Mouse (Mus musculus) midbrain, embryonic 12.5 days (tissue): ENCODE measurements around the gene Lypd4. TPM values are rescaled to one million over a fixed set of nuclear protein-coding genes. Genes with fewer than 3 reads are reported as not detected.

Experiments
- ATAC-seq: fragments of 200-750 bp; cut with Nextera tagmentation; 2 replicates; pipeline ENCODE4 v1.8.0; 2017; ENCODE audit warnings: low read depth, moderate TSS enrichment, moderate library complexity; ENCODE audit not compliant: low FRiP score
- H3K27ac ChIP-seq: fragments of 300-500 bp; sonication (generic); replicated peaks from 2 replicates; pipeline ENCODE4 v1.5.1; 2016; ENCODE audit warnings: mild to moderate bottlenecking
- H3K27me3 ChIP-seq: fragments of 300-500 bp; sonication (generic); 2 replicates; pipeline ENCODE4 v1.6.1; 2016; ENCODE audit warnings: mild to moderate bottlenecking
- H3K36me3 ChIP-seq: fragments of 300-500 bp; sonication (generic); 2 replicates; pipeline ENCODE4 v1.6.1; 2016
- H3K4me1 ChIP-seq: fragments of 300-500 bp; sonication (generic); 2 replicates; pipeline ENCODE4 v1.6.1; 2016
- H3K4me2 ChIP-seq: fragments of 300-500 bp; sonication (generic); replicated peaks from 2 replicates; pipeline ENCODE4 v1.6.1; 2016; ENCODE audit warnings: mild to moderate bottlenecking, moderate library complexity
- H3K4me3 ChIP-seq: fragments of 300-500 bp; sonication (generic); 2 replicates; pipeline ENCODE4 v1.5.1; 2016; ENCODE audit warnings: mild to moderate bottlenecking
- H3K9ac ChIP-seq: fragments of 300-500 bp; sonication (generic); replicated peaks from 2 replicates; pipeline ENCODE4 v1.6.1; 2016; ENCODE audit warnings: mild to moderate bottlenecking, moderate library complexity
- H3K9me3 ChIP-seq: fragments of 300-500 bp; sonication (generic); 2 replicates; pipeline ENCODE4 v1.6.1; 2016; ENCODE audit warnings: mild to moderate bottlenecking
- whole genome bisulfite sequencing: fragments of 180-500 bp; shearing (Covaris S2); methylation state at CpG from one replicate; pipeline ENCODE4 v1.1.7; 2016; 5-methylcytosine and 5-hydroxymethylcytosine counted together
- polyA plus RNA-seq: library from polyadenylated mRNA; unstranded; fragments of >200 nt; fragmentation: Nextera tagmentation; extraction: Ambion mirVana; gene quantifications from 2 replicates; pipeline ENCODE4 v1.2.1, GENCODE M21; 2016

The Lypd4 gene
- polyA plus RNA-seq = not detected in 2 replicates

DNA sequence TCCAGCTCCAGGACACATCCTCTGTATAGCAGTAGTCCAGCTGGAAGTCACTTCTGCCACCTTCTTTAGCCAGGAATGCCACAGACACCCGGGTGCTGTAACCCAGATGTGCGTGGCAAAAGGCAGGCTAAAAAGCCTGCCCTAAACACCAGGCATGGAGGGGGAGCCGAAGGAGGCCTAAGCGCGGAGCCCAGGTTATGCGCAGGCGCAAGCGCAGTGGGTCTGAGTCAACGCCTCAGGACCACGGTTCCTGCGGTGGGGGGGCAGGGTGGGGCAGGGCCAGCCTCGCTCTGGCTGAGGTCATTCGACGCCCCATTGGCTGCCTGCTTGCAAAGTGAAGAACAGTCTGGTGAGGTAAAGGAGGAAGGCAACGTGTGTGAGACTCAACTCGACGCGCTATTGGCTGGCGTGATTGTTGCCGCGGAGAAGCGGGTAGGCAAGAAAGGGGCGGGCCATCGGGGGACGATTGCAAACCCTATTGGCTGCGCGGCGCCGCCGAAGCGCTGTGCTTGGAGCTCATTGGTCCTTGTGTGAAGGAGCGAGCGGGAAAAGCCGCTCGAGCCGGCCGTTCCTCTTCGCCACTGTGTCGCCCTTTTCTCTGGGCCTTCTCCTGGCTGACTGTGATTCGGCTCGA lies at the start of gene Lypd4, which contains the start of gene Dmrtc2:
Lypd4 (minus strand) TSS at position 410 of the 634 bp plus-strand sequence.
Dmrtc2 (plus strand) TSS at position 526 of the 634 bp plus-strand sequence.
- peaks cover 10% of the 10 kb centered on the region for H3K4me1 ChIP-seq
- ATAC-seq = peak; percentile 44; the same call in 1 of the 2 replicates

DNA sequence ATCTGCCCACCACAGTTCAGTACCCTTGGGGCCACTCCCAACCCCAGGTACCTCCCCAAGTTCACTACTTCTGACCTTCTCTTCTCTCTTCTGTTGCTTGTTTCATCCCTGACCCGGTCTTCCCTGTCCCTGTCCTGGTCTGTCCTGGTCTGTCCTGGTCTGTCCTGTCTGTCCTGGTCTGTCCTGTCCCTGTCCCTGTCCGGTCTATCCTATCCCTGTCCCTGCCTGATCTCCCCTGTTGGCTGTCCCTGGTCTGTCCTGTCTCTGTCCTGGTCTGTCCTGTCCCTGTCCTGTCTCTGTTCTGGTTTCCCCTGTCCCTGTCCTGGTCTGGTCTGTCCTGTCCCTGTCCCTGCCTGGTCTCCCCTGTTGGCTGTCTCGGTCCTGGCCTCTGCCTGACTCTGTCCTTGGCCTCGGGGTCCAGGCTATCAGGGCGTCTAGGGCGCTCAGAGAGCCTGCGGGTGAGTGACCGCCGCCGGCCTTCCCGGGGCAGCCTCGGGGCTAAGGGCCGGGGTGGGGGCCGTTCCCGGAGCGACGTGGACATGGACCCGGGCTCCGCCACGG lies 49.1 kb upstream of the Lypd4 start:
- H3K4me2 ChIP-seq = no peak overlapping the region
- H3K4me1 ChIP-seq = no peaks in the 10 kb centered on the region
- peaks cover 67% of the 10 kb centered on the region for H3K36me3 ChIP-seq
- H3K27me3 ChIP-seq = no peaks in the 10 kb centered on the region
- no peak for ATAC-seq
- no peaks in the 10 kb centered on the region for H3K9me3 ChIP-seq
- WGBS = 94% methylated on average over 20 of the region's 20 CpGs
- H3K4me3 ChIP-seq = no peak overlapping the region
- H3K27ac ChIP-seq = no peak overlapping the region
- H3K9ac ChIP-seq = no peak overlapping the region

More for the DNA sequence above, at the start of gene Lypd4, which contains the start of gene Dmrtc2:
- Histone ChIP-seq H3K36me3 (no peaks in the 10 kb centered on the region), H3K4me3 (no peak within 1 kb of the TSS), H3K27ac (no peak within 1 kb of the TSS), H3K9ac (no peak within 1 kb of the TSS), H3K27me3 (peaks cover 33% of the 10 kb centered on the region), H3K9me3 (peaks cover 3% of the 10 kb centered on the region; the same call in 1 of the 2 replicates), H3K4me2 (no peak within 1 kb of the TSS)
- WGBS = 62% methylated on average over 39 of the region's 41 CpGs

DNA sequence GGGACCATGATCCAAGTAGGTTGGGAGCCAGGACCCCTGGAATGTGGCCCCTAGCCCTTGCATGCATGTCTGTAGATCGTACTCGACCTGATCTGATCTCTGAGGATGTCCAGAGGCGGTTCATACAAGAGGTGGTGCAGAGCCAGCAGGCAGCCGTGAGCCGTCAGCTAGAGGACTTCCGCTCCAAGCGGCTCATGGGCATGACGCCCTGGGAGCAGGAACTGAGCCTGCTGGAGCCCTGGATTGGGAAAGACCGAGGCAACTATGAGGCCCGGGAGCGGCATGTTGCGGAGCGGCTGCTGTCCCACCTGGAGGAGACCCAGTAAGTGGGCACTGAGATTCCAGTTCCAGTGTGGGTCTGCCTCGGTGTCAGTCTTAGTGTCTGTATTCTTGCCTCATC lies 42.7 kb upstream of the Lypd4 start:
- Histone ChIP-seq H3K9me3 (no peaks in the 10 kb centered on the region), H3K27me3 (no peaks in the 10 kb centered on the region), H3K4me1 (no peaks in the 10 kb centered on the region), H3K9ac (no peak overlapping the region), H3K36me3 (peaks cover 45% of the 10 kb centered on the region), H3K4me2 (no peak overlapping the region), H3K27ac (no peak overlapping the region), H3K4me3 (no peak overlapping the region)
- WGBS = 94% methylated on average over 14 of the region's 14 CpGs
- ATAC-seq = no peak

DNA sequence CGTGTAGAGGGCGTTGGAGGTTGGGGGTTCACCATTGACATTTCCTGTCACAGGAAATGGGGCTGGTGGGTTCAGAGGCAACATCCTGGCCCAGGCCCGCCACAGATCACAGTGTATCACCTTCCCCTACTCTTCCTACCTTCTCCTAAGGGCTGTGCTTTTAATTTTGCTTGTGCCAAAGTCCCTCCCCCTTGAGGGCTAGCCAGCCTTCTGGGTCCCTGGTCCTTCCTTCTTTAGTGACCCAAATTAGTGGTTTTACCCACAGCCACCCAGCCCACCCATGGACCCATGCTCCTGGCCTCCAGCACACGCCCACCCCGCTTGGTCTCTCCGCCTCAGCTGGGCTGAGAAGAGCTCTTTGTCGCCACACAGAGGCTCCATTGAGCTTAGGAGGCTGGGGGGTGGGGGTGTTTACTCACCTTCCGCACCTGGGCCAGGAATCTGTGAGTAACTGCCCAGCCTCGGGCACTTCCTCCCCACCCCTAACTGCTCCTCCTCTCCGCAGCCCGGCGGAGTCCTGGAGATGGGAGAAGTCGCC lies 37.5 kb upstream of the Lypd4 start:
- Histone ChIP-seq H3K27ac (no peak overlapping the region), H3K9me3 (no peaks in the 10 kb centered on the region), H3K36me3 (peaks cover 21% of the 10 kb centered on the region; the same call in 1 of the 2 replicates), H3K4me2 (no peak overlapping the region), H3K27me3 (no peaks in the 10 kb centered on the region), H3K4me3 (no peak overlapping the region), H3K4me1 (peaks cover 27% of the 10 kb centered on the region), H3K9ac (no peak overlapping the region)
- ATAC-seq = no peak
- 38% methylated on average over 13 of the region's 13 CpGs for WGBS

DNA sequence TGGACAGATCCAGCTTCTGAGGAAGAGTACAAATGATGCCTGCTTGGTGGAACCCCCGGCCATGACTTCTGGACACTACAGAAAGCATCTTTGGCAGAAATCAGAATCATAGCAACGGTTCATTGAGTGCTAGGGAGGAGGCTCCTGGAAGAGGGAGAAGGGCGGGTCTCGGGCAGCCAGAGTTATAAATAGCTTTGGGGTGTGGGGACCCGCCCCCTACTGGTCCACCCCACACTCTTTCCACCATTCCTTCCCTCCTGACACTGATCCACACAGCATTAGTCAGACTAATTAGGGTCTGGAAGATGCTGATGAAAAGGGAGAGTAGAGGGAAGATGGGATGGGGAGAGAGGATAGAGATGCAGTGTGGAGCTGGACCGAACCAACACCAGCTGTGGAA lies 36.8 kb upstream of the Lypd4 start:
- WGBS = 57% methylated on average over 6 of the region's 6 CpGs
- no peak for ATAC-seq

DNA sequence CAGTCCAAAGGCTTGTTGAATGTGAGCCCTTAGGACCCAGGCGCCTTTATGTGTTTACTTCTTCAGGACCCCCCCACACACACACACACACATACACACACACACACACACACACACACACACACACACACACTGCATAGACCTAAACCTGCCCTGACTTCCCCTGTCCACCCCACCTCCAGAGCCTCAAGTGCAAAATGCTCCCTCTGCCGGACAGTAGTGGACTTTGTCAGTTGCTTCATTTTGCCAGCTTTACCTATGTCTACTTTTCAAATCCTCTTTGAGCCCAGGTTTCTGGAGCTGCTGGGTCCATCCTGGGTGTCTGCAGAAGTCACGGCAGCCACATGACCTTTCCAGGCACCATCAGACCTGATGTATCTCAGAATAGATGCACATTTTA lies 35.2 kb upstream of the Lypd4 start:
- H3K36me3 ChIP-seq = 0 out of 2 replicates have a peak, but pooled peaks cover 13% of the 10 kb centered on the region
- H3K27me3 ChIP-seq = no peaks in the 10 kb centered on the region
- H3K9ac ChIP-seq = peak overlapping the region; percentile 83
- WGBS = 11% methylated on average over 3 of the region's 3 CpGs
- peaks cover 27% of the 10 kb centered on the region for H3K4me1 ChIP-seq
- H3K4me3 ChIP-seq = peak overlapping the region; percentile 67
- no peaks in the 10 kb centered on the region for H3K9me3 ChIP-seq
- H3K27ac ChIP-seq = 0 out of 2 replicates have a peak overlapping the region, but pooled peaks have one; percentile 68
- H3K4me2 ChIP-seq = peak overlapping the region; percentile 91
- no peak; the same call in 1 of the 2 replicates for ATAC-seq

More for the DNA sequence above, 36.8 kb upstream of the Lypd4 start:
- Histone ChIP-seq H3K9me3 (no peaks in the 10 kb centered on the region), H3K27me3 (no peaks in the 10 kb centered on the region), H3K36me3 (0 out of 2 replicates have a peak, but pooled peaks cover 16% of the 10 kb centered on the region), H3K27ac (no peak overlapping the region), H3K4me3 (no peak overlapping the region), H3K4me2 (no peak overlapping the region), H3K9ac (peak overlapping the region; percentile 31; the same call in 1 of the 2 replicates), H3K4me1 (peaks cover 27% of the 10 kb centered on the region)

DNA sequence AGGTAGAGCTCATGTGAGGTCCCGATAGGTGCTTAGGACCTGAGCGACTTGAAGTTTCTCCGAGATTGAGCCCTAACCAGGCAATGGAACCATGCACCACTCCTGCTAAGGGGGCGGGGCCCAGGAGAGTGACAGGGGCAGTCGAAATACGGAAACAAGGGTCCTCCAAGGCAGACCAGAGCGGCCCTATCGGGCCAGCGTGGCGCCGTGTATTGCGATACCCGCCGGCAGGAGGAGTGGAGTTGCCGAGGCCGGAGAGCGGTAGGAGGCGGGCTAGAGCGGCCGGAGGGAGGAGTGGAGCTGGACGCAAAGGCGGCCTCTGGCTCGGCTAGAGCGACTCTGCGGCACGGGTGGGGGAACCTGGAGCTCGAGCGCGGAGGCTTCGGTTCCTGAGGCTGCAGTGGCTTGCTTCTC lies 34.3 kb upstream of the Lypd4 start:
- Histone ChIP-seq H3K4me2 (peak overlapping the region; percentile 91), H3K9me3 (no peaks in the 10 kb centered on the region), H3K4me1 (peaks cover 27% of the 10 kb centered on the region), H3K36me3 (0 out of 2 replicates have a peak, but pooled peaks cover 12% of the 10 kb centered on the region), H3K4me3 (peak overlapping the region; percentile 67), H3K27me3 (no peaks in the 10 kb centered on the region), H3K27ac (peak overlapping the region; percentile 68), H3K9ac (peak overlapping the region; percentile 83)
- WGBS = 1% methylated on average over 30 of the region's 30 CpGs
- peak; percentile 97 for ATAC-seq

DNA sequence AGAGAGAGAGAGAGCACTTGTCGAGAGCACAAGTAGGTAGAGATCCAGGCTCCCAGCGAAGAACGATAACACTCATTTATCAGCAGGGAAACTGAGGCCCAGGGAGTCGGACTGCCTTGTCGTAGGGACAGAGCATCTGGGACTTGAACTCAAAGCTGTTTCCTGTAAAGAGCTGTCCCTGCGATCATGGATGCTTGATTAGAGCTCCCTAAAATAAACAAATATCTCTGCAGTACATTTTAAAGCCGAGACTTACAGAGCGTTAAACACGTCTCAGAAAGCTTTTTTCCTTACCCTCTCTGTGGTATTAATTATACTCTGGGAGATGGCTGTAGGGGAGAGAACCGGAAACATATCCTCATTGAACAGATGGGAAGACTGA lies 33.7 kb upstream of the Lypd4 start:
- 40% methylated on average over 10 of the region's 10 CpGs for WGBS
- no peak overlapping the region; the same call in 1 of the 2 replicates for H3K9ac ChIP-seq
- H3K27me3 ChIP-seq = no peaks in the 10 kb centered on the region
- peak overlapping the region; percentile 67 for H3K4me3 ChIP-seq
- H3K4me1 ChIP-seq = peaks cover 27% of the 10 kb centered on the region
- no peaks in the 10 kb centered on the region for H3K9me3 ChIP-seq
- 0 out of 2 replicates have a peak, but pooled peaks cover 5% of the 10 kb centered on the region for H3K36me3 ChIP-seq
- no peak for ATAC-seq
- no peak overlapping the region for H3K27ac ChIP-seq
- H3K4me2 ChIP-seq = peak overlapping the region; percentile 91

DNA sequence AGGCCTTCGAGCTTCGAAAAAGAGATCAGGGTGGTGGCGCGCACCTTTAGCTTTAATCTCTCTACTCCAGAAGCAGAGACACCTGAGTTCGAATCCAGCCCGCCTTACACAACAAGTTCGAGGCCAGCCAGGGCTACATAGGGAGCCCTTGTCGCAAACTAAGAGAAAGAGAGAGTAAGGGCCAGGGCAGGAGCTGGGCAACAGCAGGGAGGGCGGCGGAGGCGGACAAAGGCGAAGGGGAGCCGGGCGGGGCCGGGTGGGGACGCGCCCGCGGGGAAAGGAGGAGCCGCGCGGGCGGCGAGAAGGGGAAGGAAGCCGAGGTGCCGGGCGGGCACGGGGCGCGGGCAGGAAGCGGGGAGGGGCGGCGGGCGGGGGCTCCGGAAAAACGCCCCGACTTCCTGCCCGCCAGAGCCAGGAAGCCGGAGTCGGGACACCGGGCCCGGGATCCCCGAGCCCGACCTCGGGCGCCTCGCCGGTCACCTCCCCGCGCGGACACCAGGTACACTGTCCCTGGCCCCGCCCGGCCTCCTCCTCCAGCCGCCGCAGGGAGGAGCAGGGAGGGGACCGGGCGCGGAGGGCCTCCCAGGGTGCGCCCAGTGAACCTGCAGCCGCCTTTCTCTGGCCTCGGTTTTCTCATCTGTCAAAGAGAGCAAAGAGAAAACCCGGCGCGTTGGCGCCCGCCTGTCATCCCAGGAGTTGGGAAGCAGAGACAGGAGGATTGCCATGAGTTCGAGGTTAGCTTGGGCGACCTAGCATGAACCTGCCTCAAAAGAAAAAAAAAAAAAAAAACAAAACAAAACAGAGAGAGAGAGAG lies 33.1 kb upstream of the Lypd4 start, which contains the start of gene Arhgef1:
Arhgef1 (plus strand) TSS at position 283 of the 814 bp plus-strand sequence.
- no peak for ATAC-seq
- Histone ChIP-seq H3K9ac (peak within 1 kb of the TSS; percentile 79), H3K4me1 (peaks cover 27% of the 10 kb centered on the region), H3K36me3 (no peaks in the 10 kb centered on the region), H3K27ac (peak within 1 kb of the TSS; percentile 63), H3K27me3 (no peaks in the 10 kb centered on the region), H3K4me3 (peak within 1 kb of the TSS; percentile 67), H3K9me3 (no peaks in the 10 kb centered on the region), H3K4me2 (peak within 1 kb of the TSS; percentile 91)
- WGBS = 5% methylated on average over 64 of the region's 68 CpGs

DNA sequence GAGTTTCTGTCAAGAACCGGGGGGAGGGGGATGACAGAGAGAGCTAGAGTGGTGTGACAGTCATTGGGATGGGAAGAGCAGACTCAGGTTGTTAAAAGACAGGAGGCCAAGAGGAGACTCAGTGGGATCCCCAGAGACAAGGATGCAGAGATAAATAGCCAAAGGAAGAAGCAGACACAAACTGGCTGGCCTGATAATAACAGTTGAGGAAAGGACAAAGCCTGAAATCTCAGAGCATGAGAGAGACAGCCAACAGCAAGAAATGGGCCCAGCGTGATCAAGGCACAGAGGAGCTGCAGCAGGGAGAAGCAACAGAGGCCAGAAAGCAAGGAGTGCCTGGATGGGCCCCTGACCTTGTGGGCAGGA lies 32.5 kb upstream of the Lypd4 start:
- ATAC-seq = no peak
- Histone ChIP-seq H3K4me3 (peak overlapping the region; percentile 67), H3K9me3 (no peaks in the 10 kb centered on the region), H3K27me3 (no peaks in the 10 kb centered on the region), H3K4me2 (peak overlapping the region; percentile 91), H3K36me3 (no peaks in the 10 kb centered on the region), H3K9ac (peak overlapping the region; percentile 79), H3K4me1 (peaks cover 27% of the 10 kb centered on the region), H3K27ac (peak overlapping the region; percentile 63)
- 60% methylated on average over 2 of the region's 2 CpGs for WGBS

DNA sequence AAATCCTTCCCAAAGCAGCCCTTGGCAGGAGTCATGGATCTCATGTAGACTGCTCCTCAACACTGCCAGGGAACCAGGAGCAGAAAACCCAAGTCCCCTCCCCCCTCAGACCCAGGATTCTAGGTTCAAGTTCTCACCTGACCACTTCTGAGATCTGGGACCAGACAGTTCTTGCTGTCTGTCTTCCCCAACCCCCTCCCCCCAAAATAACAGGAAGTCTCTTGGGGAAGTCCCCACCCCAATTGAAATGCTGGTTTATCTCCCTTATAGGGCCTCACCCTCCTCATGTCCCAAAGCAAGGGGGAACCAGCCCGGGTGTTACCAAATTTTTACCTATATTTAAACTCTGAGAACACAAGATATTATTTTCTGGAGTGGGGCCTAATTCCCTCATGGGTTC lies 32.1 kb upstream of the Lypd4 start:
- no peaks in the 10 kb centered on the region for H3K9me3 ChIP-seq
- no peak overlapping the region for H3K4me2 ChIP-seq
- peaks cover 25% of the 10 kb centered on the region for H3K4me1 ChIP-seq
- H3K9ac ChIP-seq = no peak overlapping the region
- ATAC-seq = no peak
- H3K36me3 ChIP-seq = no peaks in the 10 kb centered on the region
- 82% methylated on average over 1 of the region's 1 CpGs for whole genome bisulfite sequencing
- H3K4me3 ChIP-seq = no peak overlapping the region
- no peaks in the 10 kb centered on the region for H3K27me3 ChIP-seq
- H3K27ac ChIP-seq = peak overlapping the region; percentile 63; the same call in 1 of the 2 replicates
